Mouse (Mus musculus): Measurements from ENCODE around the gene Mettl26. TPM values are rescaled to one million over a fixed set of nuclear protein-coding genes. Genes with fewer than 3 reads are reported as not detected.
A peak's percentile ranks its signal among the peaks of the same experiment; 100 is the strongest.

Mettl26 gene
- polyA plus RNA-seq, 1 experiment, result 6.4 TPM

DNA sequence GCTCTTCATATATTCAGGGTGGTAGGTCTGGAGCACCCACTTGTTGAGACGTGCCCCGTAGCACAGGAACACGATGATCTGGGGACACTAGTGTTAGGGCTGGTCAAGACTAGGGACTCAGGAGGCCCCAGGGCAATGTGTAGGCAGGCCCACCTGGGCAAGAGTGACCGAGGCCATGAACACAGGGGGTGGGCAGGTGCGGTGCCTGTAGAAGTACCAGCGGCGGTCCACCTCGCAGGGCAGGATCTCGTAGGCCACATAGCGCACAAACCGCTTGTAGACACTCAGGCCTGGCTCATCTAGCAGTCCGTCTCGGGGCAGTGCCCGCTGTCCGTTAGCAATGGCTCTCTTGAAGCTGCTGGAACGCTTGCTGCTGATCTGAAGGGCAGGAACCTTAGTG is 39.1 kb upstream of the Mettl26 start:
- no peaks in the 10 kb centered on the region for H3K27me3 ChIP-seq (ENCODE audit: control insufficient read depth)
- H3K4me1 ChIP-seq (ENCODE audit: control insufficient read depth), result peaks cover 84% of the 10 kb centered on the region
- H3K4me3 ChIP-seq (replicated peaks), result no peak overlapping the region
- H3K9me3 ChIP-seq (ENCODE audit: control insufficient read depth, low read length), result no peaks in the 10 kb centered on the region
- H3K36me3 ChIP-seq (ENCODE audit: control insufficient read depth), result peaks cover 71% of the 10 kb centered on the region
- TF ChIP-seq GATA1 (IDR thresholded peaks at IDR 0.05; ENCODE audit: low read length) (no peak), TAL1 (IDR thresholded peaks at IDR 0.05; ENCODE audit: low read length) (no peak)

DNA sequence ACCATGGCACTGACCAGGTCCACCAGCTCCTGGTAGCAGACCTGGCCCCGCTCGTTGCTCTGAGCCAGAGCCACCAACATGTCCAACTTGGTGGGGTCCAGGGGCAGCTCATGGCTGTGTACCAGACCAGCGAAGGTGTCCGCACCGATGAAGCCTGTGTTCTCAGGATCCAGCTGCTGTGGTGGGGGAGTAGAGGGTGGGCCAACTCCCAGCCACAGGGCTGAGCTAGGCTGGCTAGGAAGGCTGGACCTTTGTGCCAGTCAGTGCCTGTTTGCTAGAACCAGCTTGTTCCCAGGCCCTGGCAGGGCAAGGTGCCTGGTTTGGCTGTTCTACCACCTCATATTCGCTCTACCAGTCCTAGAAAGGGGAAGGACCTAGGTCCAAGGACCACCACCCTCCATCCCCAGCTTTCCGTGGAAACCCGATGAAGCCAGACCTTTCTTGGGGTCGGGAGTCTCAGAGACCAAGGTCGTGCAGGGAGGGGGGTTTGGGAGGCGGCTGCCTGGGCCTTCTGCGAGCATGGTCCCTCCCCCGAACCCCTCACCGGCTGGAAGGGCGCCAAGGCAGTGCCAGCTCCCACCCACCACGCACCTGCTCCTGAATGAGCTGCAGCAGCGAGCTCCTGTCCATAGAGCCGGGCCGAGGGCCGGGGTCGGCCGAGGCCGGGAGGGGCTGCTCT is 38.3 kb upstream of the Mettl26 start:
- Histone ChIP-seq H3K4me1 (ENCODE audit: control insufficient read depth) (peaks cover 82% of the 10 kb centered on the region), H3K36me3 (ENCODE audit: control insufficient read depth) (peaks cover 71% of the 10 kb centered on the region), H3K9me3 (ENCODE audit: control insufficient read depth, low read length) (no peaks in the 10 kb centered on the region), H3K27me3 (ENCODE audit: control insufficient read depth) (no peaks in the 10 kb centered on the region), H3K4me3 (replicated peaks) (peak overlapping the region; percentile 39)
- TF ChIP-seq GATA1 (IDR thresholded peaks at IDR 0.05; ENCODE audit: low read length) (no peak), TAL1 (IDR thresholded peaks at IDR 0.05; ENCODE audit: low read length) (no peak)

DNA sequence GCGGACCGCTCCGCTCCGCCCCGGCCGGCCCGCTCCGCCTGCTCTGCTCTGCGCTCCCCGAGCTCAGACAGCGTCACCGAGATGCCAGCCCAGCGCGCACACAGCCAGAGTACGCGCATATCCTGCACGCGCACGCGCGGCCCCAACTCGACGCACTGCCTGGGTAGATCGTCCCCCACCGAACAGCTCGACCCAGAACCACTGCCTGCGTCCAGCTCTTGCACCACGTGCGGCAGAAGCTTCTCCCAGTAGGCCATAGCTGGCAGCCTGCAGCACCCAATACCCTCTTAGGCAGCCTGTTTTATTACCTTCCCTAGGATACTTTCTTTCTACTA is 37.8 kb upstream of the Mettl26 start, which contains the start of gene Rhbdl1:
Gene Rhbdl1 (minus strand): TSS at position 220 of the 335 bp plus-strand sequence.
- TF ChIP-seq TAL1 (IDR thresholded peaks at IDR 0.05; ENCODE audit: low read length) (no peak), GATA1 (IDR thresholded peaks at IDR 0.05; ENCODE audit: low read length) (no peak)
- Histone ChIP-seq H3K4me1 (ENCODE audit: control insufficient read depth) (peaks cover 81% of the 10 kb centered on the region), H3K27me3 (ENCODE audit: control insufficient read depth) (no peaks in the 10 kb centered on the region), H3K4me3 (replicated peaks) (peak within 1 kb of the TSS; percentile 39), H3K36me3 (ENCODE audit: control insufficient read depth) (peaks cover 71% of the 10 kb centered on the region), H3K9me3 (ENCODE audit: control insufficient read depth, low read length) (no peaks in the 10 kb centered on the region)

DNA sequence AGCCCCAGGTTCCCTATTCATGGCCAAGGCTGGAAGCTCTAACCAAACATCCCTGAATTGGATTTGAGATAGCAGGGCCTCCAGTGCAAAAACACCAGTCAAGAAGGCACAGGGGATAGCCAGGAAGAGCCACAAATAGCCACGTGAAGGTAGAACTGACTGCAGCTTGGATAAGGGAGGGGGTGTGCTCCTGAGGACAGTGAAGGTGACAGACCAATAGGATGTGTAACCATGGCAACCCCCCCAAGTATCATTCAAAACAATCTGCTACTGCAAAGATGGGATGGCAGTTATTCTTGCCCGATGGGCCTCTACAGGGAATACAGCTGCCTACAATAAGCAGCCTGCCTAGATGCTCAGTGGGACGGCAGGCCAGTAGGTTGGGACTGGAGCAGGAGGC is 37.3 kb upstream of the Mettl26 start:
- H3K36me3 ChIP-seq (ENCODE audit: control insufficient read depth), result peaks cover 76% of the 10 kb centered on the region
- no peak for TF ChIP-seq GATA1 (IDR thresholded peaks at IDR 0.05; ENCODE audit: low read length)
- TF ChIP-seq TAL1 (IDR thresholded peaks at IDR 0.05; ENCODE audit: low read length), result no peak
- H3K27me3 ChIP-seq (ENCODE audit: control insufficient read depth), result no peaks in the 10 kb centered on the region
- no peaks in the 10 kb centered on the region for H3K9me3 ChIP-seq (ENCODE audit: control insufficient read depth, low read length)
- no peak overlapping the region for H3K4me3 ChIP-seq (replicated peaks)
- peaks cover 82% of the 10 kb centered on the region for H3K4me1 ChIP-seq (ENCODE audit: control insufficient read depth)

DNA sequence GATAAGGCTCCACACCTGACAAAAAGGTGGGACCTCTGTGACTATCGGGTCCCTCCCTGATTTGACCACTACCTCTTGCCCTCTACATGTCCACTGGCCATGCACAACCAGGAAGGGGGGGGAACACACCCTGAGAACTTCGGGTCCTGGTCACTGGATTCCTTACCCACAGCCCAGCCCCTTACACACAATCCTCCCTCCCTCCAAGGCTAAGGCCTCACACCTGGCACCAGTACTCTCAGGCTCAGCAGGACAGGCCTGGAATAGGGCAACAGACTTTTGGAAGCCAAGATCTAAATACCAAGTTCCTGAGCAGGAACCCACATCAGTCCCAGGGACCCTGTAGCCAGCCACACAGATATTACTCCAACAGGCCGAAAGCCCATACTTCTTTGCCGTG is 36.0 kb upstream of the Mettl26 start:
- TF ChIP-seq GATA1 (IDR thresholded peaks at IDR 0.05; ENCODE audit: low read length), result no peak
- TF ChIP-seq TAL1 (IDR thresholded peaks at IDR 0.05; ENCODE audit: low read length), result no peak
- H3K36me3 ChIP-seq (ENCODE audit: control insufficient read depth), result peaks cover 84% of the 10 kb centered on the region

DNA sequence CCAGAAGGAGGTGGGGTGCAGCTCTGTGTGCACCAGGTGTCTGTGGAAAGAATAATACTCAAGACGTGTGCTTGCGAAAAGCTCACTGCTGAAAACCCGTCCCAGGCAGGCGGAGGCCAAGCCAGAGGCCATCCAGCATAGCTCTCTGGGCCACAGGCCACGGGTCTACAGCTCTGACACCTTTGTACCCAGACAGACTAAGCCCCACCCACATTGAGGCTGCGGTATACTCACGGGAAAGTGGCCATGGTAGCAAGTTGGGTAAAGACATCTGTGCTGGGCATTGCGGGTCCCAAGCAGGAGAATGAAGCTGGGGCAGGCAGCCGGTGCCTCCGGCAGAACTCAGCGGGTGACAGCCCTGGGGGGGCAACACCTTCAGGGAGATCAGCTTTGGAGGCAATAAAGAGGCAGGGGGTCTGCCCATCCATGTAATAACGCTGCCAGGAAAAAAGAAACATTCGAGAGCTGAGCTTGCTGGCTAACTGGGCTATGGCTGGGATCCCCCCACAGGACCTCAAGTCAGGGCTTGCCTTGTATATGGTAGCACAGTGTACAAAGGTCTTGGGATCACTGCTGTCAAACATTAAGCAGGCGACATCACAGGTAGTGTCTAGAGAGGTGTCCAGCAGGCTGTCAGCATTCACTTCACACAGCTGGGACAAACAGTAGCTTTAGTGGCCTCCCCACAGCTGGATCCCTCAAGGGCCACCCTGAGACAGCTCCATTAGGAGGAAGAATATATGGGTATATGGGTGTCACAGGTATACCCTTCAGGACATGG is 35.2 kb upstream of the Mettl26 start:
- no peaks in the 10 kb centered on the region for H3K27me3 ChIP-seq (ENCODE audit: control insufficient read depth)
- TF ChIP-seq GATA1 (IDR thresholded peaks at IDR 0.05; ENCODE audit: low read length), result no peak
- TF ChIP-seq TAL1 (IDR thresholded peaks at IDR 0.05; ENCODE audit: low read length), result no peak
- H3K9me3 ChIP-seq (ENCODE audit: control insufficient read depth, low read length), result no peaks in the 10 kb centered on the region
- peaks cover 83% of the 10 kb centered on the region for H3K4me1 ChIP-seq (ENCODE audit: control insufficient read depth)
- H3K36me3 ChIP-seq (ENCODE audit: control insufficient read depth), result peaks cover 83% of the 10 kb centered on the region
- no peak overlapping the region for H3K4me3 ChIP-seq (replicated peaks)

More for the DNA sequence above, 36.0 kb upstream of the Mettl26 start:
- Histone ChIP-seq H3K9me3 (ENCODE audit: control insufficient read depth, low read length) (no peaks in the 10 kb centered on the region), H3K4me3 (replicated peaks) (no peak overlapping the region), H3K27me3 (ENCODE audit: control insufficient read depth) (no peaks in the 10 kb centered on the region), H3K4me1 (ENCODE audit: control insufficient read depth) (peaks cover 85% of the 10 kb centered on the region)

DNA sequence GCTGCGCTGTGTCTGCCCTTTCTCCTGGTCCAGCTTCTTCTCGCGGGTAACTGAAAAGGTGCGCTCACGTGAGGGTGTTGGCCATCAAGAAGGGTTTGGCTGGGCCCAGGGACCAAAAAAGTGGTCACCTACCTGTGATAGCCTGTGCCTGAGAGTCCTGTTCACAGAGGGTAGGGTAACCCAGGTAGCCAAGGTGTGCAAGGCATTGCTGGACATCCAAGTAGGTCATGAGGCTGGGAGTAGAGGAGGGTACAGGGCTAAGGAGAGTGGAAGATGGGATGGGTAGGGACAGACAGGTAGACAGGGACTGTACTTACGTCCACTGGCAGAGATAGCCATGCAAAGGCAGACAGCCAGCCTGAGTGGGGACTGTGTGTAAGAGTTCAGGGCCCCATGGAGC is 34.4 kb upstream of the Mettl26 start:
- Histone ChIP-seq H3K36me3 (ENCODE audit: control insufficient read depth) (peaks cover 82% of the 10 kb centered on the region), H3K27me3 (ENCODE audit: control insufficient read depth) (no peaks in the 10 kb centered on the region), H3K4me3 (replicated peaks) (no peak overlapping the region), H3K4me1 (ENCODE audit: control insufficient read depth) (peaks cover 83% of the 10 kb centered on the region), H3K9me3 (ENCODE audit: control insufficient read depth, low read length) (no peaks in the 10 kb centered on the region)
- no peak for TF ChIP-seq TAL1 (IDR thresholded peaks at IDR 0.05; ENCODE audit: low read length)

DNA sequence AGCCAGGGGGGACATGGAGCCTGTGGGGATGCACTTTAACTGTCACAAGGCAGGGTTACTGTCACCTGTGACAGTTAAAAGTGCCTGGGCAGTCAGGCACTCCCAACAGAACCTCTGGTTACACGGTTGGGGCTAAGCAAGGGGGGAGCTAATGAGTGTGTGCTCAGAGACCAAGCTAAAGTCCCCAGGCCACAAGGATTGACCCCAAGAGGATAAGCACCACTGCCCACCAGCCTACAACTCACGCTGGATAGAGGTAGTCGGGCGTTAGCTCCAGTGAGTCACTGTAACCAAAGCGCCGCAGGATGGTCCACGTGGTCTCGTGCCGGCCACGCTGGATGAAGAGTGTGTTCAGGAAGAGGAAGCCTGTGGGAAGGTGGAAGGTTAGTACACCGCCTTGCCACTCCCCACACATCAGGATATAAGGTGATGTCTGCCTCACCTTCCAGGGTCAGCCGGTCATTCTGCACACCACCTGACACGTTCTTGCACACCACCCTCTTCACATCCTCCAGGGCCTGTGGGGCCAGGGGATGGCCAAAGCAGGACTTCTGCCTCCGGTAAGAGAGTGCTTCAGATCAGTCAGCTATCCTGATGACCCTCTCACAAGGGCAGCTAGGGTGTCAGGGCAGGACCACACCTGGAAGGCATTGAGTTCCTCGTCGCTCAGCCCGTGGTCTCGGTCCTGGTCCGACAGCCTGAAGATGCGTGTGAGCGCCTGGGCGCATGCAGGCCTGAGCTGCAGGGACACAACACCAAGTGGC is 33.6 kb upstream of the Mettl26 start, which contains the start of gene Gm20683:
Gene Gm20683 (minus strand): TSS at position 647 of the 764 bp plus-strand sequence.
- H3K4me1 ChIP-seq (ENCODE audit: control insufficient read depth), result peaks cover 80% of the 10 kb centered on the region
- H3K4me3 ChIP-seq (replicated peaks), result peak within 1 kb of the TSS; percentile 21
- peaks cover 82% of the 10 kb centered on the region for H3K36me3 ChIP-seq (ENCODE audit: control insufficient read depth)

DNA sequence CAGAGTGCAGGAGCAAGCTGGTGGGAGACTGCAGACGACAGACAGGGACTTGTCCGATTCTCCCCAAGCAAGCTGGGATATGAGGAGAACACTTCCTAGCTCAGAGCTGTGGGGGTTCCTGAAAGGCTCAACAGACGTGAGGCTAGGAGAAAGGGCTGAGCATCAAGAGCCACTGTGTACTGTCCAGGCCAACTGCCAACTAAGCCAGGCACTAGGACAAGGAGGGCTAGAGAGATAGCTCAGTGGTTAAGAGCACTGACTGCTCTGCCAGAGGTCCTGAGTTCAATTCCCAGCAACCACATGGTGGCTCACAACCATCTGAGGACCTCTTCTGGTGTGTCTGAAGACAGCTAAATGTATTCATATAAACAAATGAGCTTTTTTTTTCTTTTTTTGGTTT is 32.4 kb upstream of the Mettl26 start:
- H3K4me1 ChIP-seq (ENCODE audit: control insufficient read depth), result peaks cover 68% of the 10 kb centered on the region
- peaks cover 86% of the 10 kb centered on the region for H3K36me3 ChIP-seq (ENCODE audit: control insufficient read depth)
- no peak for TF ChIP-seq TAL1 (IDR thresholded peaks at IDR 0.05; ENCODE audit: low read length)
- TF ChIP-seq GATA1 (IDR thresholded peaks at IDR 0.05; ENCODE audit: low read length), result no peak
- no peaks in the 10 kb centered on the region for H3K9me3 ChIP-seq (ENCODE audit: control insufficient read depth, low read length)
- no peaks in the 10 kb centered on the region for H3K27me3 ChIP-seq (ENCODE audit: control insufficient read depth)
- H3K4me3 ChIP-seq (replicated peaks), result peak overlapping the region; percentile 21

More for the DNA sequence above, 33.6 kb upstream of the Mettl26 start, which contains the start of gene Gm20683:
- Histone ChIP-seq H3K9me3 (ENCODE audit: control insufficient read depth, low read length) (no peaks in the 10 kb centered on the region), H3K27me3 (ENCODE audit: control insufficient read depth) (no peaks in the 10 kb centered on the region)
- TF ChIP-seq TAL1 (IDR thresholded peaks at IDR 0.05; ENCODE audit: low read length), result no peak
- no peak for TF ChIP-seq GATA1 (IDR thresholded peaks at IDR 0.05; ENCODE audit: low read length)

All from erythroblast, embryonic 14.5 days (primary cell).